Comparison of ENCODE assay signal across 8 mouse cellular contexts in the genomic region with DNA sequence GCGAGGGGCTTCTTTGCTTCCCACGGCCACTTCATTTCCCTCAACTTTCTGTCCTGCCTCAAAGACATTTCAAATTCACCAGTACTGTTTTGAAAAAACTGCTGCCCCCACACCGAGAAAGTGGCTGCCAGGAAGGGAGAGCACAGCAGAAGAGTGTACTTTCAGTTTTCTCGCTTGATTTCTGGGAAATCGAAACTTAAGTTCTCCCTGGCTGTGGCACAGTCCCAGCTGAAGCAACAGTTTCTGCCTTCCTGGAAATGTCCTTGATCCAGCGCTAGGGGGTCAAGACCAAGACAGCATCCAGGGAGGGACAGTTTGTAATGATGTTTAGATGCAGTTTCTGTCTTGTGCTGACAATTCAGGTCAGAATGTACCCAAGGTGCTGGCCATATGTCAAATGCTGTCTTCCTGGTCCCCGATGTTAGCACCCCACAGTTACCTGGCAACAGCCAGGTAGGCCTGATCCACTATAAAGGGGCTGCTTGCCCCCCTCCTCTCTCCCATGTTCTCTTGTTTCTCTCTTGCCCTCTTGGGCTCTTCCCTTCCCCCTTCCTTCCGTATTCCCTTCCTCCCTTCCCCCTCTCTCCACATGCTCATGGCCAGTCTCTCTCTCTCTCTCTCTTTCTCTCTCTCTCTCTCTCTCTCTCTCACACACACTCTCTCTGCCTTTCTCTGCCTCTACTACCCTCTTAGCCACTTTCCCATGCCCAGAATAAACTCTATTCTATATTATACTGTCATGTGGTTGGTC. TPM values are rescaled to one million over a fixed set of nuclear protein-coding genes. Genes with fewer than 3 reads are reported as not detected.
DNase-seq lines count a peak whose midpoint lies in the region; ATAC-seq lines count a peak whose summit lies in the region.

No protein-coding gene starts in this region.

- no peaks in the 10 kb centered on the region for H3K4me1 ChIP-seq in hindbrain, embryonic 14.5 days (replicated peaks; ENCODE audit: control insufficient read depth, insufficient read depth, low read length)

- DNase-seq in right cerebral cortex, adult 18-20 months = peak; percentile 21
- no peak for DNase-seq in right cerebral cortex, postnatal 14 days
- peak; percentile 42 for DNase-seq in gastrocnemius, adult 18-20 months (ENCODE audit: low spot score)
- peak; percentile 51 to 73 for DNase-seq in kidney, postnatal 25 days
- DNase-seq in embryo, embryonic 10.5 days (ENCODE audit: low spot score) = no peak
- no peak for DNase-seq in hindbrain, embryonic 14.5 days (ENCODE audit: low spot score)
- DNase-seq in cerebellum, postnatal 4 days (ENCODE audit: low spot score in 2 of 2) = no peak

- 80% methylated on average over 8 of the region's 8 CpGs for WGBS in hindbrain, embryonic 14.5 days

- no peaks in the 10 kb centered on the region for H3K36me3 ChIP-seq in hindbrain, embryonic 14.5 days (replicated peaks; ENCODE audit: control insufficient read depth, insufficient read depth)

- no peak overlapping the region for H3K27ac ChIP-seq in hindbrain, embryonic 14.5 days

- no peak overlapping the region for H3K4me2 ChIP-seq in hindbrain, embryonic 14.5 days (replicated peaks)

- ATAC-seq in neutrophil, adult 5-6 weeks (ENCODE audit: extremely low read depth, insufficient number of reproducible peaks, low FRiP score, poor library complexity, severe bottlenecking) = 0 out of 2 replicates have a peak, but pooled peaks have one; percentile 7
- no peak for ATAC-seq in hindbrain, embryonic 14.5 days (ENCODE audit: low FRiP score)

- no peak overlapping the region for H3K9ac ChIP-seq in hindbrain, embryonic 14.5 days

- no peaks in the 10 kb centered on the region for H3K9me3 ChIP-seq in hindbrain, embryonic 14.5 days (ENCODE audit: control insufficient read depth, low read length)

- no peak overlapping the region for H3K4me3 ChIP-seq in hindbrain, embryonic 14.5 days (replicated peaks; ENCODE audit: low read length)

- no peaks in the 10 kb centered on the region for H3K27me3 ChIP-seq in hindbrain, embryonic 14.5 days (ENCODE audit: control insufficient read depth, insufficient read depth, low read length)

RNA-seq across cellular contexts. Expression of a gene that starts 38.0 kb away (rescaled TPM):
- 10 to 100 TPM; 73.6 to 77.4 TPM for total RNA-seq in gastrocnemius, adult 18-20 months (2021)
- 38.6 and 39.9 TPM in 2 replicates for total RNA-seq in neutrophil, adult 5-6 weeks (2017)
- polyA plus RNA-seq in hindbrain, embryonic 14.5 days (2014; fragmentation: Nextera tagmentation; extraction: Ambion mirVana) = 58.3 and 63.4 TPM in 2 replicates

Comparison
In these comparisons a context has a peak if more than half of its experiments do, and no peak if none do; other contexts are left out.
1. DNase-seq: peak in right cerebral cortex, adult 18-20 months (single experiment), gastrocnemius, adult 18-20 months (single experiment) and kidney, postnatal 25 days (2 of 2); none in right cerebral cortex, postnatal 14 days (single experiment), embryo, embryonic 10.5 days (single experiment), hindbrain, embryonic 14.5 days (single experiment) and cerebellum, postnatal 4 days (0 of 2).